Mouse (Mus musculus): Measurements from ENCODE around the gene Sowaha. TPM values are rescaled to one million over a fixed set of nuclear protein-coding genes. Genes with fewer than 3 reads are reported as not detected.
A peak's percentile ranks its signal among the peaks of the same experiment; 100 is the strongest.
"Not testable (repeated sequence)": the region's sequence is repeated elsewhere in the genome, so short reads cannot be mapped to it uniquely, and the experiment has no call there.

The Sowaha gene
- polyA plus RNA-seq, 1 experiment from 2014 or later = 0.99 TPM

GRCm38 (mm10) chr11:53443861-53444260 is 36.2 kb downstream of the Sowaha start:
- Histone ChIP-seq H3K9me3 (no peaks in the 10 kb centered on the region), H3K4me2 (no peak overlapping the region), H3K9ac (no peak overlapping the region), H3K4me1 (no peaks in the 10 kb centered on the region), H3K27ac (no peak overlapping the region), H3K36me3 (replicated peaks) (no peaks in the 10 kb centered on the region), H3K4me3 (no peak overlapping the region), H3K27me3 (replicated peaks) (no peaks in the 10 kb centered on the region)
- no peak for ATAC-seq (replicated peaks)
- WGBS = 34% methylated on average over 6 of the region's 6 CpGs

GRCm38 (mm10) chr11:53441921-53442320 is 38.2 kb downstream of the Sowaha start:
- no peak overlapping the region for H3K4me2 ChIP-seq
- H3K36me3 ChIP-seq (replicated peaks) = no peaks in the 10 kb centered on the region
- H3K4me1 ChIP-seq = no peaks in the 10 kb centered on the region
- no peaks in the 10 kb centered on the region for H3K9me3 ChIP-seq
- H3K9ac ChIP-seq = no peak overlapping the region
- no peak for ATAC-seq (replicated peaks)
- H3K27me3 ChIP-seq (replicated peaks) = no peaks in the 10 kb centered on the region
- 48% methylated on average over 12 of the region's 12 CpGs for WGBS
- H3K27ac ChIP-seq = no peak overlapping the region
- no peak overlapping the region for H3K4me3 ChIP-seq

GRCm38 (mm10) chr11:53436338-53436737 is 43.7 kb downstream of the Sowaha start:
- H3K9me3 ChIP-seq = no peaks in the 10 kb centered on the region
- no peak overlapping the region for H3K27ac ChIP-seq
- H3K27me3 ChIP-seq (replicated peaks) = no peaks in the 10 kb centered on the region
- no peak overlapping the region for H3K4me2 ChIP-seq
- ATAC-seq (replicated peaks) = no peak
- WGBS = 92% methylated on average over 6 of the region's 6 CpGs
- no peak overlapping the region for H3K4me3 ChIP-seq
- peaks cover 5% of the 10 kb centered on the region for H3K4me1 ChIP-seq
- H3K36me3 ChIP-seq (replicated peaks) = no peaks in the 10 kb centered on the region
- H3K9ac ChIP-seq = no peak overlapping the region

GRCm38 (mm10) chr11:53435504-53435903 is 44.6 kb downstream of the Sowaha start:
- no peak for ATAC-seq (replicated peaks)
- H3K27ac ChIP-seq = no peak overlapping the region
- H3K27me3 ChIP-seq (replicated peaks) = no peaks in the 10 kb centered on the region
- no peak overlapping the region for H3K9ac ChIP-seq
- H3K4me3 ChIP-seq = no peak overlapping the region
- H3K4me2 ChIP-seq = no peak overlapping the region
- H3K4me1 ChIP-seq = peaks cover 5% of the 10 kb centered on the region
- H3K9me3 ChIP-seq = no peaks in the 10 kb centered on the region
- WGBS = 79% methylated on average over 8 of the region's 8 CpGs
- no peaks in the 10 kb centered on the region for H3K36me3 ChIP-seq (replicated peaks)

DNA sequence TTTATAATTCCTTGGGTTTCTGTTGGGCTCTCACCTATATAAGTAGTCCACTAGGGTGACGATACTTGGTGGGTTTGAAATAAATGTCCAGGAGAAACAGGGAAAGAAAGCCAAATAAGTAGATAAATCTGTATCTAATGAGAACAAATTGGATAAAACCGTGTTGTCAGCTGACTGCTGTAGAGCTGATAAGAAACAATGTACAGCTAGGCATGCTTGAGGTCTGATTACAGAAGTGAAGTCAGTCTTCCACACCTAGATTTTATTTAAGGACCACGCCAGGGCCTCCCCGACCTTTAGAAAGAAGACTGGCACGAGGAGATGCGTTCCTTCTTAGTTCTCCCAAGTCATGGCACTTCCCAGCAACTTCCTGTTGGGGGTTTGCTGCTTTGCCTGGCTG is 47.0 kb downstream of the Sowaha start:
- WGBS = 67% methylated on average over 6 of the region's 6 CpGs
- Histone ChIP-seq H3K27ac (no peak overlapping the region), H3K36me3 (replicated peaks) (peaks cover 8% of the 10 kb centered on the region; the same call in 1 of the 2 replicates), H3K4me1 (peaks cover 15% of the 10 kb centered on the region), H3K9ac (no peak overlapping the region), H3K4me2 (no peak overlapping the region), H3K9me3 (no peaks in the 10 kb centered on the region), H3K4me3 (no peak overlapping the region), H3K27me3 (replicated peaks) (no peaks in the 10 kb centered on the region)
- ATAC-seq (replicated peaks) = no peak

DNA sequence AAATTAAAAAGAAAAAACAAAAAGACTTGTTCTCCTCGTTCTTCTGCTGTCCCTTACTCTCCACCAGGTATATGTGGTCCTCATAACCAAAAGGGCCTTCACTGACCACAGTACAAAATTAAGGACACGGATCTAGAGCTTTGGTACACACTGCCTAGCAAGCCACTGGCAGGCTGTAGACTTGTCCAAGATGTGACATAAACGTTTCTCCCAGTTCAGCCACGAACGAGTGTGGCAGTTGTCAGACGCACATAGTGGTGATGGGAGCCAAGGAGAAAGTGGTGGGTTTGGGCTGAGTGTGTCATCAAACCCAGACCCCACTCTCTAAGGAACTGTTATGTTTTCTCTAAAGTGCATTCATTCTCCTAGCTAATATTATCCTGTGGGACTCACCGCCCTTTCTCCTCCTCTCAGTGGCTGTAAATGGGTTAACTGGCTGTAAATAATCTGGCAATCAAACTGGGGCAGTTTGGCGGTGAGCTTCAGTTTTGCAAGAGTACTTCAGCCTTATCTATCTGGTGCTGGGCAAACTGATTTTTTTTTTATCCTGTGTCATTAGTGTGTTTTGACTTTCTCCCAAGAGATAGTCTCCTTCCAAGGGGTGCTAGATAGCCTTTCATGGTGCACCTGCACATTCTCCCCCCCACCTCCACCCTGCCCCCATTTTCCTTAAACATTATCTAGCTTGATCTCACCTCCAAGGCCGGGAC is 48.6 kb downstream of the Sowaha start:
- peaks cover 15% of the 10 kb centered on the region for H3K4me1 ChIP-seq
- H3K36me3 ChIP-seq (replicated peaks) = peaks cover 9% of the 10 kb centered on the region; the same call in 1 of the 2 replicates
- peak overlapping the region; percentile 82 for H3K27ac ChIP-seq
- peak overlapping the region; percentile 77 for H3K4me2 ChIP-seq
- WGBS = 19% methylated on average over 9 of the region's 9 CpGs
- H3K27me3 ChIP-seq (replicated peaks) = no peaks in the 10 kb centered on the region
- H3K4me3 ChIP-seq = peak overlapping the region; percentile 65
- H3K9me3 ChIP-seq = no peaks in the 10 kb centered on the region
- peak overlapping the region; percentile 21; the same call in 1 of the 2 replicates for H3K9ac ChIP-seq
- ATAC-seq (replicated peaks) = no peak; the same call in 1 of the 2 replicates

DNA sequence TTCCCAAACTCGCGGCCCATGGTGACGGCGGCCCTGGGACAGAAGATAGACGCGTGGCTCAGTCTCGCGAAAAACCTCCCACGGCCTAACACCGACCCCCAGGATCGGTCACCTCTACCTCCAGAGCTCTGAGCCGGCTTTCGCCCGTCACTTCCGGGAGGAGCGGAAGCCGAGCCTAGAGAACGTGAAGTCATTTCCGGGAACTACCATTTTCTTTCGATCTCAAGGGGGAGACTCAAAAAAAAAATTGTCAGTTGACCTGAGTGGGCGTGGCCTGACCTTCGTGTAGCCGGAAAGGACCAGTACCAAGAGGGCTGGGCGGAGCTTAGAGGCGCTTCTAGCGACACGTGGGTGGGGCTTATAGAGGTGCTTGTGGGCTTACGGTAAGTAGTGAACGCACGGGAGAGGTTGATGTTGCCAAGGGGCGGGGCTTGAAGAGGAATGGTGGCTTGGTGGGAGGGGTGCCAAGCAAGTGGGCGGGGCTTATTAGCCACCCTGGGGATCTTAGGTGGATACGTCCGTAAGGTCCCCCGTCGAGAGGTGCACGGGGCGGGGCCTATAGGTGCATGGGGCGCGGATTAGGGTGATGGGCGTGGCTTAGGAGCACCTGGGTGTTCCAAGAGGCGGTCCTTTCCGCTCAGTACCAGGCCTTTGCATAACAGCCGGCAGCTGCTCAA is 49.3 kb downstream of the Sowaha start, which contains the start of the genes Uqcrq and Gdf9:
Uqcrq (minus strand) TSS at position 162 of the 677 bp plus-strand sequence.
Gdf9 (plus strand) TSS at position 354 of the 677 bp plus-strand sequence.
- ATAC-seq (replicated peaks) = peak; percentile 96
- peaks cover 15% of the 10 kb centered on the region for H3K4me1 ChIP-seq
- H3K4me2 ChIP-seq = peak within 1 kb of the TSS; percentile 77
- H3K36me3 ChIP-seq (replicated peaks) = peaks cover 9% of the 10 kb centered on the region; the same call in 1 of the 2 replicates
- WGBS = under 1% methylated on average over 44 of the region's 44 CpGs
- no peaks in the 10 kb centered on the region for H3K27me3 ChIP-seq (replicated peaks)
- H3K9me3 ChIP-seq = no peaks in the 10 kb centered on the region
- peak within 1 kb of the TSS; percentile 65 for H3K4me3 ChIP-seq
- H3K9ac ChIP-seq = peak within 1 kb of the TSS; percentile 74
- H3K27ac ChIP-seq = peak within 1 kb of the TSS; percentile 82

DNA sequence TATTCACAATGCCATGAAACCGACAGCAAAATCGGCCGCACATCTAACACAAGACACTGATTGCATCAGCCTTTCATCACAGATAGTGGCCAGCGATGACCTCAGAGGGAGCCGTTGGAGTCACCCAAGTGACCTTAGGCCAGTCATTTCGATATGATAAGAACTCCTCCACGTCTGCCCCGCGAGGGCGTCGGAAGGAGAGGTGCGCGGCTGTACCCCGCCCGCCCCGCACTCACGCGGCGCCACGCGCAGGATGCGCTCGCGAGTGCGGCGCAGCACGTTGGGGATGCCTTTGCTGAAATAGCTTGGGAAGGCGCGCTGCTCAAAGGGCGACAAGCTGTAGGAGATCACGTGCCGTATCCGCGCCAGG is 49.8 kb downstream of the Sowaha start:
- Histone ChIP-seq H3K9ac (peak overlapping the region; percentile 74), H3K36me3 (replicated peaks) (peaks cover 9% of the 10 kb centered on the region; the same call in 1 of the 2 replicates), H3K9me3 (no peaks in the 10 kb centered on the region), H3K27me3 (replicated peaks) (no peaks in the 10 kb centered on the region), H3K27ac (peak overlapping the region; percentile 82), H3K4me3 (peak overlapping the region; percentile 65), H3K4me1 (peaks cover 15% of the 10 kb centered on the region), H3K4me2 (peak overlapping the region; percentile 77)
- WGBS = under 1% methylated on average over 34 of the region's 34 CpGs
- ATAC-seq (replicated peaks) = peak; percentile 63

GRCm38 (mm10) chr11:53429182-53429581 is 50.9 kb downstream of the Sowaha start:
- Histone ChIP-seq H3K4me3 (0 out of 2 replicates have a peak overlapping the region, but pooled peaks have one; percentile 65), H3K36me3 (replicated peaks) (peaks cover 9% of the 10 kb centered on the region; the same call in 1 of the 2 replicates), H3K27ac (no peak overlapping the region), H3K9ac (no peak overlapping the region), H3K9me3 (no peaks in the 10 kb centered on the region), H3K4me2 (peak overlapping the region; percentile 77), H3K4me1 (peaks cover 15% of the 10 kb centered on the region), H3K27me3 (replicated peaks) (no peaks in the 10 kb centered on the region)
- no peak for ATAC-seq (replicated peaks)

GRCm38 (mm10) chr11:53428716-53429057 is 51.4 kb downstream of the Sowaha start:
- no peaks in the 10 kb centered on the region for H3K27me3 ChIP-seq (replicated peaks)
- ATAC-seq (replicated peaks) = no peak
- H3K9ac ChIP-seq = no peak overlapping the region
- WGBS = 95% methylated on average over 5 of the region's 5 CpGs
- H3K9me3 ChIP-seq = no peaks in the 10 kb centered on the region
- no peak overlapping the region for H3K4me2 ChIP-seq
- H3K4me3 ChIP-seq = no peak overlapping the region
- peaks cover 15% of the 10 kb centered on the region for H3K4me1 ChIP-seq
- H3K36me3 ChIP-seq (replicated peaks) = peaks cover 9% of the 10 kb centered on the region; the same call in 1 of the 2 replicates
- H3K27ac ChIP-seq = no peak overlapping the region

- H3K27ac ChIP-seq = no peak overlapping the region
- H3K36me3 ChIP-seq (replicated peaks) = peaks cover 9% of the 10 kb centered on the region; the same call in 1 of the 2 replicates
- 95% methylated on average over 3 of the region's 3 CpGs for WGBS
- no peak overlapping the region for H3K4me3 ChIP-seq
- no peak overlapping the region for H3K4me2 ChIP-seq
- H3K9me3 ChIP-seq = no peaks in the 10 kb centered on the region
- H3K27me3 ChIP-seq (replicated peaks) = no peaks in the 10 kb centered on the region
- H3K4me1 ChIP-seq = peaks cover 15% of the 10 kb centered on the region
- no peak for ATAC-seq (replicated peaks)
- H3K9ac ChIP-seq = no peak overlapping the region
These were observed 51.9 kb downstream of the Sowaha start for GRCm38 (mm10) chr11:53427993-53428715.

DNA sequence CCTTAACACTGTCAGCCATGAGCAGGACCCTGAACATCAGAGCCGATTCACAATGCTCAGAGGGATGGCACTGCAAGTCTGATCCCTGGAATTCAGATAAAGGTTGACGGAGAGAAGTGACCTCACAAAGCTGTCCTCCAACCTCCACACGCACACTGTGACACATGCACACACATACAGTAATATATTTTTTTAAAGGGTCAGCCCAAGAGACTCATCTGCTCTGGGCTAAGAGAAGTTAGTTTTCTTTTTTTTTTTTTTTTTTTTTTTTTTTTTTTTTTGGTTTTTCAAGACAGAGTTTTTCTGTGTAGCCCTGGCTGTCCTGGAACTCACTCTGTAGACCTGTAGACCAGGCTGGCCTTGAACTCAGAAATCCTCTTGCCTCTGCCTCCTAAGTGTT is 53.2 kb downstream of the Sowaha start:
- H3K9ac ChIP-seq; H3K9me3 ChIP-seq; H3K27ac ChIP-seq; H3K27me3 ChIP-seq (replicated peaks); ATAC-seq (replicated peaks); H3K4me3 ChIP-seq; H3K36me3 ChIP-seq (replicated peaks); H3K4me2 ChIP-seq: not testable (repeated sequence)
- peaks cover 15% of the 10 kb centered on the region for H3K4me1 ChIP-seq
- WGBS = 90% methylated on average over 3 of the region's 3 CpGs

Data from midbrain, embryonic 15.5 days (tissue).